Mouse (Mus musculus): Measurements from ENCODE around the gene Parp16.
"Not testable (repeated sequence)": the region's sequence is repeated elsewhere in the genome, so short reads cannot be mapped to it uniquely, and the experiment has no call there.

Gene Parp16

DNA sequence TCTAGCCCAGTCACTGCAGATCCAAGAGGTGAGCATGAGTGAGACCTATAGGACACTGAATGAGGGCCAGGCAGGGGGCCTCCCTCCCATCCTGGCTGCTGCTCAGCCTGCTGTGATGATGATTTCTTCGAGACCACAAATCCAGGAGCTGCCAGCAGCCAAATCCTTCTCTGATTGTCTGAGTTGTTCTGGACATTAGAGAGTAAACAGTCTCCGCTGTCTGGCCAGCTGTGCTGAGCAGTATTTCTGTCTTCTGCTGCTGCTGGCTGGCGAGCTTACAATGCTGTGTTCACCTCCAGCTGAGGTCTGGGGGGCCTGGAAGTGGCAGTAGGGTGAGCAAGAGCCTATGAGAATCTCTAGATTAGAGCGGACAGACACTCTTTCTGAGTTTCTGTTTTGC is 48.1 kb downstream of the Parp16 start:
- no peak for DNase-seq (ENCODE audit: extremely low spot score)

DNA sequence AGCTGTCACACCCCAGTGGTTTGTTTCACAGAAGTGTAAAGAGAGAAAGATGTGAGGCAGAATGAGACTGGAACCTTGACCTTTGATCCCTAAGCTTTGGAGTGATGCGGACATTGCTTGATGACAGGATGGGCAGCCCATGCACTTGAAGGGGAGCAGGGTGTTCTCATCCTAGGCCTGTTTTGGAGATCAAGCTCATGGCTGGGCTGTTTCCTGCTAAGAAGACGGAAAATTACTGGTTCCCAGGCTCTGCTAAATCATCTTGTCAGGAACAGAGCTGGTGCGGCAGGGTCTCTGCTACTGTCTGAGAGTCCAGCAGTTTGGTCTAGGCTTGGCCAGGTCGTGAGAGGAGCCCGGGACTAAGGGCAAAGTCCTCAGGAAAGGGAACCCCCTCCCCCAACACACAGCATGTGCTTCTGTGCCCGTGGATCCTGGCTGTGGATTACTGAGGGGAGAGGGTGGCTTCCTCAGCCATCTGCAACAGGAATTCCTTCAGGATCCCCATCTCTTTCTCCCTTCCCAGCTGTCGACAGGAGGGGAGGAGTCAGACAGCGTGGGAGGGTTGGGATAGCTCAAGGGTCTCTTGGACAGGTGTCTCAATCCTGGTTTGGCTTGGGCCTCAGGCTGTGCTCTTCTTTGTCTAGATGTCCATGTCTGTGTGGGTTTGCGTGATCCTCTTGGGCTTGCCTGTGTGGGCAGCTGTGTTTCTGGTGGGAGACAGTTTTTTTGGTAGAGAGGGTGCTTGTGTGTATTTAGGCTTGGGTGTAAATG is 49.1 kb downstream of the Parp16 start:
- DNase-seq (ENCODE audit: extremely low spot score), result no peak

DNA sequence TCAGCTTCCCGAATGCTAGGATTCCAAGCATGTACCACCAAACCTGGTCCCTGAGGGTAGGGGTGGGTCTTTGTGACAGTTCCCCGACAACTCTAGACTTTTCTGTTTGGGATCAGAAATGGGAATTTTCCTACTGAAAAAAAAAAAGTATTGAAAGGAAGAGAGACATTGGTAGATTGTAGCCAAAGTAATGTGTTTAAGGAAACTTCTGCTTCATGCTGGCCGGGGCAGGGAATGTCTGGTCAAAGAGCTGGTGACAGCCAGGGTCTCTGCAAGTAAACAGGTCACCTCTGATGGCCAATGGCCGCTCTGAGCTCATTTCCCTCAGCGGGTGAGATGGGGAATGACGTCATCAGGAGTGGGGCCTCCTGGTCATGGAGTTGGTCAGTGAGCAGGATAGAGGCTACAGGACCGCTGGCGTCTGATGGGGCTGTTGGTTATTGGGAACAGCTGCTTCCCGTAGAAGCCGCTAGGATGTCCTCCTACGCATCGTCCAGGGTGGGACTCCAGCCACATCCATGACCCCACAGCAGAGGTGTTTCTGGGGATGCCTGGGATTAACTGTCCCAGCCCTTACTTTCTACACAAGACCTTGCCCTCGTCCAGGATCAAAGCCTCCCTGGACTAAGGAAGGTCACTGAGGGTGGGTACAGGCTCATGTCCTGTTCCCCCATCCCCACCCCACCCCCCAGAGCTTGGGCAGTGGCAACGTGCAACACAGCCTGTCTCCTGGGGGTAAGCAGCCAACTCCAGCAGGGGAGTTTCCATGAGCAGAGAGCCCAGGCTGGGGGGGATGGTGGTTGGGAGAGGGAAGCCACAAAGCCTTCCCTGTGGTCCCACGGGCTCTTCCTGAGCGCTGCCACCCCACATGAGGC is 52.6 kb downstream of the Parp16 start:
- DNase-seq (ENCODE audit: extremely low spot score), result no peak

DNA sequence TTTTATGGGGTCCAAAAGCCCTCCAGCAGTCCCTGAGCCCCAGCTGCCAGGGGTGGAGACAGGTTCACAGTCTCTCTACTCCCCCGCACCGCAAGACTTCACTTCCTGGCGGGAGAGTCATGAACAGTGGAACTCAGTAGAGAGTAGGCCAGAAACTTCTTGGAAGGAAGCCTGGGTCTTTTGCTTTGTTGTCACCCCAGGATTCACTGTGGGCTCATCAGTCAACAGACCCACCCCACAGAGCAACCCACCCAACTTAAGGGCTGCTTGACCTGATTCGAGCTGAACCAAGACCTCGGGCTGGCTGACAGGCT is 53.2 kb downstream of the Parp16 start:
- no peak for DNase-seq (ENCODE audit: extremely low spot score)

DNA sequence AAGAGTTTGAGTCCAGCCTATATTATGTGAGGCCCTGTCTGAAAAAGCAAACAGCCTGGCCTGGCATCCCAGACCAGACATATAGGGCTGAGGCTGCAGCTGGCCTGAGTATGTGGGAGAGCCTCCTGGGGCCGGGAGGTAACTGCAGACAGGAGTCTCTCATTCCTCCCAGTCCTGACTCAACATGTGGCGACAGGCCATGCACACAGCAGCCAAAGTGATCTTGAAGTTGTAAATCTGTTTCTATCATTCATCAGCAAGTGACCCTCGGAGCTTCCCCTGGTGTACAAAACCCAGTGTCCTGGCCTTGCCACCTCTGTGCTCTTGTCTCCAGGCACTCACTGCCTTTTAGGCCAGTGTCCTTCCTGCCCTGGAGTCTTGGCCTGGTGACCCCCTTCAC is 56.9 kb downstream of the Parp16 start:
- DNase-seq (ENCODE audit: extremely low spot score), result no peak

DNA sequence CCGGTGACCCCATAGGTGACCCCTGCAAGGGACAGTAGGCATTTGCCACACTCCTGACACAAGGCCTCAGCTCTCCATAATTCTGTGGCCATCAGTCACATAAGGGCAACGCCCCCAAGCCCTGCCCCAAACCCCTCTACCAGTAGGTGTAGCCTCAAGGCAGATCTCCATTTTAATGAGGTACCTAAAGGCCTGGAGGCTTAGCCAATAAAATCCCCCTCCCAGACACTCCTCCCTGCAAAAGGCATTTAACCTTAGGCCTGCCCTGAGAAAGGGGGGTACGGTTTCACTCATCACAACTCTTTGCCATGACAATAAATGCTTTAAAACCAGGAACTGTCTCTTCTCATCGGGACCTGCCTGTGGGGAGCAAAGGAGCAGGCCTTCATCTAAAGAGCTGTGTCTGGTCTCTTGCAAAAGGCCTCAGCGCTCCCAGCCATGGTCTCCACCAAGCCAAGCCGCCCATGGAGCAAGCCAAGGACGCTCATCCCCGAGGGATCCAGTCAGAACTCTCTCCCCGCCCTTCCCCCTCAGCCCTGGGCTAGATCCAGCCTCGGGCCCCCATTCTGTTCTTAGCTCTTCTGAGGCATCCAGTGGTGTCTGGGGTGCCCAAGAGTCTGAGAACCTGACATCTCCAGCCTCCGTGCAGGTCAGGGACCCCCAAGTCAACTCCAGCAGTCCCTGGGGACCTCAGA is 60.9 kb downstream of the Parp16 start:
- DNase-seq (ENCODE audit: extremely low spot score), result no peak

DNA sequence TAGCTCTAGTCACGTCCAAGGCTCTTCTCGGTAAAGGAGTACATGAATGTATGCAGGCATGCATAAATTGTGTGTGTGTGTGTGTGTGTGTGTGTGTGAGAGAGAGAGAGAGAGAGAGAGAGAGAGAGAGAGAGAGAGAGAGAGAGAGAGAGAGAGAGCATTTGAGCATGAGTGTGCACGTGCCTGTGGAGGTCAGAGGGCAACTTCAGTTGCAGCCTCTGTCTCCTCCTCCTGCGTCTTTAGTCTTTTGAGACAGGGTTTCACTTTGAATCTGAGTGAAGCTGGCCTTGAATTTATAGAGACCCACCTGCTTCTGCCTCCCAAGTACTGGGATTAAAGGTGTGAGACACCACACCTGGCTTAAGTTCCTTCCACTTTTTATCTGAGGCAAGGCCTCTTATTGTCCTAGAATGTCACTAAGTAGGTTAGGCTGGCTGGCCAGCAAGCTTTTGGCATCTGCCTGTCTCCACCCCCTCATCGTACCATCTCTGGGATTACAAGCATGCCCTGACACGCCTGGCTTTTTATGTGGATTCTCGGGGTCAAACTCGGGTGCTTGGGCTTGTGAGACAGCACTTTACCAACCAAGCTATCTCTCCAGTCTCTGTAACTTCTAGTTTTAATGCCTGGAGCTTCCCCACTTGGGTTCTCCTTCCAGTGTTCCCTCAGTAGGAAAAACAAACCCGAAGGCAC is 62.2 kb downstream of the Parp16 start:
- no peak for DNase-seq (ENCODE audit: extremely low spot score)

DNA sequence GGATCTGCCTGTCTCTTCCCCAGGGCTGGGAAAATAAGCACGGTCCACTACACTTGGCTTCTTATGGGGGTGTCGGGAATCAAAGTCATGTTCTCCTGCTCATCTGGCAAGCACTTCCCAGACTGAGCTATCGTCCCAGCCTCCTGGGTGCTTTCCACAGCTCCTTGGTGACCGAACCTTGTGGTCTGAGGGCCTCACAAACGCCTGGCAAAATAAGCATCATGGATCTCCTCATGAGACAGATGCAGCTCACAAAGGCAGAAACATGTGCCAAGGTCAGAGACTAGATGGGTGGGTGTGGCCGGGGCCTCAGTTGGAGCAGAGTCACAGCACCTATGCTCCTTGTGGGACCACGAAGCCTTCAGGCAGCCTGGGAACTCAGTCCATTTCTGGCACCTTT is 64.2 kb downstream of the Parp16 start:
- no peak for DNase-seq (ENCODE audit: extremely low spot score)

DNA sequence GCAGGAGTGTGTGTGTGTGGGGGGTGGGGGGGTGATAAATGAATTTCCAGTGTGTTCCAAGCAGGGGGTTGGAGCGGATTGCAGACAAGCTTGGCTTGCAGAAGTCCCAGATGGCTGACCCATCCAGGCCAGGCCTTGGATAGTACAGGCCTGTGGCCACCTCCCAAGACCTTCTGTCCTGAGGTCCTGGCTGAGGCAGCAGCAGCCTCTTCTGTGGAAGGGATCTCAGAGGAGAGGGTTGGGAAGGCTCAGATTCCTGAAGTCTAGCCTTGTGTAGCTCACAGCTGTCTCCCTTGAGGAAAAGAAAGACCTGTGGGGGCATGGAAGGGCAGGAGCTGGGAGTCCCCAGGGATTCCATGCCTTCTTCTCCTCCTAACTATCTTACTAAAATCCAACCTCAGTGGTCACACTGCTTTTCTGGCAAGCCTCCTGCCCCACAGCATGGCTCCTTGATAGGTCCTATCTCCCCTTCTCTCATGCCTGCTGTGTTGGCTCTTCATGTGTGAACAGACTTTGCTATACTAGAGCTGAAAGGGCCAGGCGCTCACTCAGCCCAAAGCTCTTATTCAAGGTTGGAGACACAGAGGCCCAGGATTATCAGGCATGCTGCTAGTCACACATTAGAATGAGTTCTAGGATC is 66.6 kb downstream of the Parp16 start:
- DNase-seq (ENCODE audit: extremely low spot score), result no peak

DNA sequence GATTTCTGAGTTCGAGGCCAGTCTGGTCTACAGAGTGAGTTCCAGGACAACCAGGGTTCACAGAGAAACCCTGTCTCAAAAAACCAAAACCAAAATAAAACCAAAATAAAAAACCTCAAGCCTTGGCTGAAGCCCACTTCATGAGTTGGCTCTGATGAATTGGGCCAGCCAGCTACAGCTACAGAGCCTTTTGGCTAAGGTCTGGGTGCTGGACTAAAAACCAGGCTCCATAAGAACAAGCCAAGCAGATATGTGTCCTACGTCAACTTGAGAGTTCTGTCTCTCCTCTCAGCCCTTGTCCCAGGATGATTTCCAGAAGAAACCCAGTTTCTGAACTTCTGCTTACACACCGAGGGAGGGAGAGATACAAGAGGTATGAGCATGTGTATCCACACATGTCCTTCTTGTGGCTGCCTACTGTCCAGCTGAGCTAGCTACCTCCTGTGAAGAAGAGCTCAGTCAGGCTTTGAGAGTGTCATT is 67.5 kb downstream of the Parp16 start:
- no peak for DNase-seq (ENCODE audit: extremely low spot score)

DNA sequence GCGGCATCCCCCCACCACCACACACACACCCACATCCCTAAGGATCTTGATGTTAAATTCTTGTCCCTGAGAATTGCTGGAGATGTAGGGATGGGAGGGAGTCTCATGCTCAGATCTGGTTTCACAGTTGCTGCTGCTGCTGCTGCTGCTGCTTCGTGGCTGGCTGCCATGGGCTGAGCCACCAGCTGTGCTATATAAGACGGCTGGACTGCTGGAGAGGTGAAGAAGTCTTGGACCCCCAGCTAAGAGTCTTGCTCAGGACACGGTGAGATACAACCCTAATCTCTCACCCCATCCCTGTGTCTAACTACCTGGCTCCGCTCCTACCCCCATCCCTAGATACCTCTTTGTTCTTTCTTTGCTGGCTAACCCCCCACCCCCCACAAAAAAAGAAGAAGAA is 69.8 kb downstream of the Parp16 start, which contains the start of gene Cilp:
Gene Cilp, plus strand, starts transcription at position 222 of the 400 bp plus-strand sequence.
- DNase-seq (ENCODE audit: extremely low spot score), result no peak

DNA sequence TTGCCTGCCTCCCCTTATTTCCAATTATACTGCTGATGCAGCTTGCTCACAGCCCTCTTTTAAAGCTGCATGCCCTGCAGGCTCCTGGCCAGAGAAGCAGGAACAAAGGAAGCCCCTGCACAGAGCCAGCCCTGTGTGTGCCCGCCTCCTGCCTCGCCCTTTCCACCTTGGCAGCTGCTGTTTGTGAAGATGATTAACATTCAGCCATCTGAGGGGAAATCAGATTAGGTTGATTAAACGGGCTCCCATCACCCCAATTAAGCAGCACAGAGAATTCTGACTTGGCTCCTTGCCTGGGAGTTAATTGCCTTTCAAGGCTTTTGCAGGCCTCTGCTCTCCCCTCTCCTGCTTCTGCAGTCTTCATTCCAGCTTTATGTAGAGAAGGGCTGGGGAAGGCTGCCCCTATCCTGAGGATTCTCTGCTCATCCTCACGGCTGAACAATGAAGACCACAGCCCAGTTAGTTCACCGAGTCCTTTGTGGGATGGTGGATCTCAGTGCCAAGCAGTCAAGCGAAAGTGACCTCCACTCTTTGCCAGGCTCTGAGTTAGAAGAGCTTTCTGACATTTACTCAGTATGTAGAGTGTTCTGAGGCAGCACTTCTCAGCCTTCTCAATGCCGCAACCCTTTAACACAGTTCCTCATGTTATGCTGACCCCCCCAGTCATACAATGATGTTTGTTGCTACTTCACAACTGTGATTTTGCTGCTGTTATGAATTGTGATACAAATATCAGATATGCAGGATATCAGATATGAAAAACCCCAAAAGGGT is 72.8 kb downstream of the Parp16 start:
- DNase-seq (ENCODE audit: extremely low spot score), result no peak

DNA sequence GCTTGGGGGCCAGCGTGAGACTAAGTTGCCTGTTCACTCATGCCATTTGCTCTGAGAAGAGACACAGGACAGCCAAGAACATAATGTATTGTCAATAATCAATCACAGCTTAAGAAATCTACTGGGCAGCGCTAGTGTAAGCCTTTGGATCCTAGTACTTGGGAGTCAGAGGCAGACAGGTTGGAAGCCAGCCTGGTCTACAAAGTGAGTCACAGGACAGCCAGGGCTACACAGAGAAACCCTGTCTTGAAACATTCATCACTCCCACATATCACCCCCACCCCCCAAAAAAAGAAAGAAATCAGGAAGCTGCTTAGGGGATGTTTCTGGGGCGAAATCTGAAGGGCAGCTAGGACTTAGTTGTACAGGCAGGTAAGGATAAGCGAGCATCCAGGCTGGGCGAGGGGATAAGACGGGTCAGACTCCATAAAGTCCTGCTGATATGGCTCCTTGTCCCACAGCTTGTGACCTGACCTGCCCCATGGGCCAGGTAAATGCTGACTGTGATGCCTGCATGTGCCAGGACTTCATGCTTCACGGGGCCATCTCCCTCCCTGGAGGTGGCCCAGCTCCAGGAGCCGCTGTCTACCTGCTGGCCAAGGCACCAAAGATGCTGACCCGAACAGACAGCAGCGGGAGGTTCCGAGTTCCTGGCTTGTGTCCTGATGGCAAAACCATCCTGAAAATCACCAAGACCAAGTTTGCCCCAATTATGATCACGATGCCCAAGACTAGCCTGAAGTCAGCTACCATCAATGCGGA is 78.1 kb downstream of the Parp16 start:
- DNase-seq (ENCODE audit: extremely low spot score), result no peak

DNA sequence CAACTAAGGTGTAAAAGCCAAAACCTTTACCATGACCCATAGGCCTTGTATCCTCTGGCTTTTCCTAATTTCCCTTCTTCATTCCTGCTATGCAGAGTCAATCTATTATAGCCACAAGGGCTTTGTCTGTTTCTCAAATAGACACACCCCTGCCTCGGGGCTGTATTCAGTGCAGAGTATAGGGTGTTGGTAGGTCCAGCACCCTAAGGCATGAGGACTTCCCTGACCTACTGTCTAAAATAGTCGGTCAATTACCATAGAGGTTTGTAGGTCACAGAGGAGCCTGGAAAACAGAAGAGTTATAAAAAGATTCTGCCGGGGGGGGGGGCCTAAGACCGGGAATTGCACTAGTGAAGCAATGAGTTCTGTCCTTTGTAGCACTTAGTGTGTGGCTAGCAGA is 78.7 kb downstream of the Parp16 start:
- no peak for DNase-seq (ENCODE audit: extremely low spot score)

DNA sequence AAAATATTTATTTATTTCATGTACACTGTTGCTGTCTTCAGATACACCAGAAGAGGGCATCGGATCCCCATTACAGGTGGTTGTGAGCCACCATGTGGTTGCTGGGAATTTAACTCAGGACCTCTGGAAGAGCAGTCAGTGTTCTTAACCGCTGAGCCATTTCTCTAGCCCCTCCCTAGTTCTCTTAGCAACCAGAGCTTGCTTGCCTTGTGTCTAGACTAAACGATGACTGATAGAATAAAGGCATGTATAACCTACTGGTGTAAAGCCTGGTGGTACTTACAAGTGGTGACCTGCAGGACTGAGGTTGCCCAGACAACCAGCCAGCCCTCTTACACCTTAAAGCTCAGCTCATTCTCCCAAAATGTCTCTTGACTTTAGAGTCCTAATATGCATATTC is 79.7 kb downstream of the Parp16 start:
- not testable (repeated sequence) for DNase-seq (ENCODE audit: extremely low spot score)

DNA sequence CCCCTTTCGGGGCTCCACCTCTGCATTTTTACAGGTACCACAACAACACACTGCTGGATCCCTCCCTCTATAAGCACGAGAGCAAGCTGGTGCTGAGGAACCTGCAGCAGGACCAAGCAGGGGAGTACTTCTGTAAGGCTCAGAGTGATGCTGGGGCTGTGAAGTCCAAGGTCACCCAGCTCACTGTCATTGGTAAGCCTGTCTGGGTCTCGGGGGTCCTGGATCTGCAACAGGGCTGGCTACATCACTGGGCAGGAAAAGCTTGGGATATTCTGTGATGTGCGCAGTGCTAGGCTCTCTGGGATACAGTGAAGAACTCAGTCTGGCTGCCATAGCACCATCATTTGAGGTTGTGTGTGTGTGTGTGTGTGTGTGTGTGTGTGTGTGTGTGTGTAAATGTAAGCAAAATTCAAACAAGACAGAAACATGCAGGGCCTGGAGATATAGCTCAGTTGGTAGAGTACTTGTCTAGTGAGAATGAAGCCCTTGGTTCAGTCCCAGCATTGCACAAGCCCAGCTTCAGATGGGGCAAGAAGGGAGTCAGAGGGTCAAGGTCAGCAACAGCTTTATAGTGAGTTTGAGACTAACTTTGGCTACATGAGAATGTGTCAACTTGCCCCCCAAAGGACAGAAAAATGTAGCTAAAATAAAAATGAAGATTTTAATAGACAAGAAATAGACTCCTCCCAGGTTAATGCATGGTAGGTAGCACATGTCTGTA is 80.8 kb downstream of the Parp16 start:
- no peak for DNase-seq (ENCODE audit: extremely low spot score)

DNA sequence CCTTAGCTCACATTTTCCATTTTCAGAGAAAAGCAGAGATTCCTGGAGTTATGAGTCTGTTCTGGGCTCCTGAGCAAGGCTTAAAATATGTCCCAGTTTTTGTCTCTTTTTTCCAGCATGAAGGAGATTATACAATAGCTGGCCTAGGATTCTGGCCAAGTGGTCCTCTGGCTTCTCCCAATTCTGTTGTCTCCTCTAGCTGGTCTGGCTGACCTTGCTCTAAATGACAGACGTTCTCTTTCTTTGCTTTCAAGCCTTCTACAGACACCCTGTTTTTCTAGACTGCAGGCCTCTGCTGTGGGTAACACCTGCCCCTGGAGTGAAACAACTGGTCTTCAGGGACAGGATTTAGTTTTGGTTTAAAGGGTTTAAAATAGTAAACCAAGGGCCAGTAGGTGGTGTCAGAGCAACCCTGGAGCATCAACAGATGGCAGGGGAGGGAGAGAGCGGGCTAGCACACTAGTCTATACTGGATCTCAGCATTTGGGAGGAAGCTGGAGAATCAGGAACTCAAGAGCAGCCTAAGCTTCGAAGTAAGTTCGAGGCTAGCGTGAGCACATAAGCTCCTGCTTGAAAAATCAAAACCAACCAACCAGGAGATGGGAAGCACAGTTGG is 86.5 kb downstream of the Parp16 start:
- DNase-seq (ENCODE audit: extremely low spot score), result no peak

DNA sequence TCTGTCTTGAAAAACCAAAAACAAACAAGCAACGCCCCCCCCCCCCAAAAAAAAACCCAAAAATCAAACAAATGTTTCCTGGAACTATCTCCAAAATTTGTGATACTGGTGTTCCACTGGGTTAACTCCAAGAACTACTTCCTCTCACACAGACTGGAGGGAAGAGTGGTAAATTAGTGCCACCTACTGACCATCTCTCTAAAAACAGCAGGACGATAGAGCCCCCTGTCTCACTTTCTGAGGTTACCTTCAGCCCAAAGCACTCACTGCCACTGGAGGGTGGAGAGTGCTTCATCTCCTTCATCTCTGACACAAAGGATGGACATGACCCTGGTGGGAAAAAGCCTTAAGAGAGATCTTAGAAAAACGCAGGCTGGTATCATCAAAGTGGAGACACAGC is 88.1 kb downstream of the Parp16 start:
- peak; percentile 64 for DNase-seq (ENCODE audit: extremely low spot score)

DNA sequence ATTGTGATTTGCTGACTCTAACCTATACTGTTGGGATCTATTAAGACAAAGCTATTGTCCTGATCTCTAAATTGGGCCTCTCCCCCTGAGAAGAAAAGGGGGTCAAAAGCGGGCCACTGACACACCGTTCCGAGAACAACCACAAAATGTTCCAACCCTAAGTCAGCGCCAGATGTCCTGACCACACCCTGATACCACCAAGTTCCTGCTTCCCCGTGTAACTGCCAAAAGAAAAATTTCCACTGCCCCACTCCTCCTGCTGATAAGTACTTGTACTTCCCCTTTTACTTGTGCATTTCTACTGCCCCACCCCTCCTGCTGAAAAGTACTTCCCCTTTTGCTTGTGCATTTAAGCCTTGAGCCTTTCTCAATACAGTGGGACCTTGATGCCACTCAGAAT is 93.1 kb downstream of the Parp16 start:
- not testable (repeated sequence) for DNase-seq (ENCODE audit: extremely low spot score)

Measured in embryo, embryonic 9.5 days (tissue).